Mouse (Mus musculus) midbrain, embryonic 14.5 days (tissue): Measurements from ENCODE around the gene Plekhm2. TPM values are rescaled to one million over a fixed set of nuclear protein-coding genes. Genes with fewer than 3 reads are reported as not detected.

Experiments
- ATAC-seq: fragments of 200-750 bp; cut with Nextera tagmentation; 2 replicates; pipeline ENCODE4 v1.8.0; 2017; ENCODE audit warnings: moderate number of reproducible peaks, moderate library complexity; ENCODE audit not compliant: low FRiP score, low TSS enrichment
- DNase-seq: peaks from one replicate; pipeline ENCODE4 v3.0.0-alpha.2; 2015
- H3K27ac ChIP-seq: fragments of 300-500 bp; sonication (generic); replicated peaks from 2 replicates; pipeline ENCODE4 v1.5.1; 2014; ENCODE audit warnings: mild to moderate bottlenecking, low read depth, low read length, moderate library complexity
- H3K27me3 ChIP-seq: fragments of 300-500 bp; sonication (generic); 2 replicates; pipeline ENCODE4 v1.6.1; 2014; ENCODE audit warnings: low read length, control low read depth, mixed read lengths; ENCODE audit not compliant: control insufficient read depth, insufficient read depth
- H3K36me3 ChIP-seq: fragments of 300-500 bp; sonication (generic); 2 replicates; pipeline ENCODE4 v1.6.1; 2014; ENCODE audit warnings: low read length, control low read depth; ENCODE audit not compliant: control insufficient read depth, insufficient read depth
- H3K4me1 ChIP-seq: fragments of 300-500 bp; sonication (generic); 2 replicates; pipeline ENCODE4 v1.6.1; 2014; ENCODE audit warnings: mild to moderate bottlenecking, antibody characterized with exemption, low read length, control low read depth; ENCODE audit not compliant: control insufficient read depth, insufficient read depth
- H3K4me2 ChIP-seq: fragments of 300-500 bp; sonication (generic); 2 replicates; pipeline ENCODE4 v1.6.1; 2014; ENCODE audit warnings: mild to moderate bottlenecking, low read length, moderate library complexity
- H3K4me3 ChIP-seq: fragments of 300-500 bp; sonication (generic); replicated peaks from 2 replicates; pipeline ENCODE4 v1.5.1; 2014; ENCODE audit warnings: low read depth, low read length
- H3K9ac ChIP-seq: fragments of 300-500 bp; sonication (generic); replicated peaks from 2 replicates; pipeline ENCODE4 v1.6.1; 2014; ENCODE audit warnings: mild to moderate bottlenecking, low read length, moderate library complexity
- H3K9me3 ChIP-seq: fragments of 300-500 bp; sonication (generic); 2 replicates; pipeline ENCODE4 v1.6.1; 2016; ENCODE audit warnings: low read length, control low read depth, mixed read lengths; ENCODE audit not compliant: control insufficient read depth
- WGBS: fragments of 180-500 bp; shearing (Covaris S2); extraction: QIAGEN DNeasy Blood & Tissue Kit; methylation state at CpG from one replicate; pipeline ENCODE4 v1.1.7; 2014; 5-methylcytosine and 5-hydroxymethylcytosine counted together
- polyA plus RNA-seq: library from polyadenylated mRNA; unstranded; fragments of >200 nt; fragmentation: Nextera tagmentation; extraction: Ambion mirVana; gene quantifications from 2 replicates; pipeline ENCODE4 v1.2.1, GENCODE M21; 2014

The Plekhm2 gene
- polyA plus RNA-seq, 1 experiment from 2014 or later: 5.1 TPM

GRCm38 (mm10) chr4:141616811-141617210 is 47.9 kb downstream of the Plekhm2 start:
- WGBS: 77% methylated on average over 6 of the region's 6 CpGs
- H3K9me3 ChIP-seq: no peaks in the 10 kb centered on the region
- H3K27me3 ChIP-seq: no peaks in the 10 kb centered on the region
- DNase-seq (no peak), ATAC-seq (no peak)
- no peaks in the 10 kb centered on the region for H3K36me3 ChIP-seq
- no peak overlapping the region for H3K4me2 ChIP-seq
- no peak overlapping the region for H3K9ac ChIP-seq
- H3K27ac ChIP-seq: no peak overlapping the region
- no peak overlapping the region for H3K4me3 ChIP-seq
- H3K4me1 ChIP-seq: peaks cover 5% of the 10 kb centered on the region; the same call in 1 of the 2 replicates

GRCm38 (mm10) chr4:141614946-141615345 is 49.8 kb downstream of the Plekhm2 start:
- DNase-seq: no peak
- Histone ChIP-seq H3K4me2 (no peak overlapping the region), H3K36me3 (no peaks in the 10 kb centered on the region), H3K9me3 (no peaks in the 10 kb centered on the region), H3K4me3 (no peak overlapping the region), H3K27me3 (no peaks in the 10 kb centered on the region), H3K27ac (no peak overlapping the region), H3K4me1 (peaks cover 5% of the 10 kb centered on the region; the same call in 1 of the 2 replicates), H3K9ac (no peak overlapping the region)
- ATAC-seq: no peak
- WGBS: 83% methylated on average over 14 of the region's 14 CpGs

GRCm38 (mm10) chr4:141609538-141609937 is 55.2 kb downstream of the Plekhm2 start:
- Histone ChIP-seq H3K9ac (no peak overlapping the region), H3K27me3 (no peaks in the 10 kb centered on the region), H3K4me3 (no peak overlapping the region), H3K4me2 (no peak overlapping the region), H3K36me3 (no peaks in the 10 kb centered on the region), H3K4me1 (no peaks in the 10 kb centered on the region), H3K9me3 (no peaks in the 10 kb centered on the region), H3K27ac (no peak overlapping the region)
- WGBS: 87% methylated on average over 6 of the region's 6 CpGs
- no peak for ATAC-seq
- DNase-seq: no peak

GRCm38 (mm10) chr4:141605861-141606260 is 58.8 kb downstream of the Plekhm2 start, which contains the start of gene Fblim1:
TSS of gene Fblim1 (minus strand) at chr4:141606096.
- H3K9ac ChIP-seq: no peak within 1 kb of the TSS
- no peaks in the 10 kb centered on the region for H3K4me1 ChIP-seq
- ATAC-seq: no peak
- no peak for DNase-seq
- H3K4me2 ChIP-seq: no peak within 1 kb of the TSS
- no peak within 1 kb of the TSS for H3K4me3 ChIP-seq
- H3K36me3 ChIP-seq: no peaks in the 10 kb centered on the region
- no peaks in the 10 kb centered on the region for H3K9me3 ChIP-seq
- WGBS: 91% methylated on average over 11 of the region's 11 CpGs
- H3K27me3 ChIP-seq: no peaks in the 10 kb centered on the region
- H3K27ac ChIP-seq: no peak within 1 kb of the TSS

- H3K4me1 ChIP-seq: peaks cover under 1% of the 10 kb centered on the region; the same call in 1 of the 2 replicates
- no peaks in the 10 kb centered on the region for H3K9me3 ChIP-seq
- H3K27ac ChIP-seq: no peak overlapping the region
- no peak overlapping the region for H3K4me3 ChIP-seq
- H3K9ac ChIP-seq: no peak overlapping the region
- DNase-seq (no peak), ATAC-seq (no peak)
- WGBS: 91% methylated on average over 5 of the region's 5 CpGs
- no peaks in the 10 kb centered on the region for H3K27me3 ChIP-seq
- no peak overlapping the region for H3K4me2 ChIP-seq
- H3K36me3 ChIP-seq: no peaks in the 10 kb centered on the region
Observed at GRCm38 (mm10) chr4:141605421-141605820, 59.3 kb downstream of the Plekhm2 start.

GRCm38 (mm10) chr4:141604493-141604892 is 60.2 kb downstream of the Plekhm2 start:
- H3K36me3 ChIP-seq: no peaks in the 10 kb centered on the region
- DNase-seq (no peak), ATAC-seq (no peak)
- H3K27me3 ChIP-seq: no peaks in the 10 kb centered on the region
- H3K9me3 ChIP-seq: no peaks in the 10 kb centered on the region
- peaks cover 8% of the 10 kb centered on the region for H3K4me1 ChIP-seq
- H3K27ac ChIP-seq: no peak overlapping the region
- 72% methylated on average over 8 of the region's 8 CpGs for WGBS
- no peak overlapping the region for H3K4me2 ChIP-seq
- no peak overlapping the region for H3K9ac ChIP-seq
- H3K4me3 ChIP-seq: no peak overlapping the region

- Histone ChIP-seq H3K4me2 (no peak overlapping the region), H3K36me3 (no peaks in the 10 kb centered on the region), H3K9ac (no peak overlapping the region), H3K9me3 (no peaks in the 10 kb centered on the region), H3K4me3 (no peak overlapping the region), H3K4me1 (peaks cover 12% of the 10 kb centered on the region), H3K27ac (no peak overlapping the region), H3K27me3 (no peaks in the 10 kb centered on the region)
- 73% methylated on average over 4 of the region's 4 CpGs for WGBS
- ATAC-seq (no peak), DNase-seq (no peak)
Observed at GRCm38 (mm10) chr4:141603921-141604320, 60.8 kb downstream of the Plekhm2 start.

GRCm38 (mm10) chr4:141602523-141603223 is 62.0 kb downstream of the Plekhm2 start:
- Histone ChIP-seq H3K4me1 (peaks cover 19% of the 10 kb centered on the region), H3K27ac (no peak overlapping the region), H3K27me3 (no peaks in the 10 kb centered on the region), H3K4me2 (no peak overlapping the region), H3K36me3 (no peaks in the 10 kb centered on the region), H3K4me3 (no peak overlapping the region), H3K9ac (no peak overlapping the region), H3K9me3 (no peaks in the 10 kb centered on the region)
- DNase-seq (no peak), ATAC-seq (no peak)
- 85% methylated on average over 11 of the region's 11 CpGs for WGBS

GRCm38 (mm10) chr4:141601148-141601862 is 63.4 kb downstream of the Plekhm2 start:
- Histone ChIP-seq H3K27ac (no peak overlapping the region), H3K4me3 (no peak overlapping the region), H3K9me3 (no peaks in the 10 kb centered on the region), H3K4me1 (peaks cover 19% of the 10 kb centered on the region), H3K27me3 (no peaks in the 10 kb centered on the region), H3K9ac (no peak overlapping the region), H3K4me2 (no peak overlapping the region), H3K36me3 (no peaks in the 10 kb centered on the region)
- DNase-seq (no peak), ATAC-seq (no peak)
- 74% methylated on average over 12 of the region's 12 CpGs for WGBS
